Mouse (Mus musculus): ENCODE measurements at regions not wholly inside any gene's neighbourhood (a gene's known extent, or its start where the extent isn't known, plus 50 kb on each side); places are given as distances from the start of the nearest gene placed in this dataset.

GRCm38 (mm10) chrX:12916684-12917083 lies 154.6 kb upstream of the Usp9x start:
- TF ChIP-seq POLR2A (IDR thresholded peaks at IDR 0.05; ENCODE audit: control insufficient read depth, extremely low read depth, insufficient read depth, low read length, poor library complexity) (no peak), CTCF (IDR thresholded peaks at IDR 0.05; ENCODE audit: borderline replicate concordance, control insufficient read depth, extremely low read depth, insufficient read depth, low read length, poor library complexity) (no peak)

Measured in thymus, adult 2 months (tissue).